Mouse (Mus musculus): ENCODE data around the gene Gm20219.
A peak's percentile ranks its signal among the peaks of the same experiment; 100 is the strongest.
"Not testable (repeated sequence)": the region's sequence is repeated elsewhere in the genome, so short reads cannot be mapped to it uniquely, and the experiment has no call there.

The Gm20219 gene

DNA sequence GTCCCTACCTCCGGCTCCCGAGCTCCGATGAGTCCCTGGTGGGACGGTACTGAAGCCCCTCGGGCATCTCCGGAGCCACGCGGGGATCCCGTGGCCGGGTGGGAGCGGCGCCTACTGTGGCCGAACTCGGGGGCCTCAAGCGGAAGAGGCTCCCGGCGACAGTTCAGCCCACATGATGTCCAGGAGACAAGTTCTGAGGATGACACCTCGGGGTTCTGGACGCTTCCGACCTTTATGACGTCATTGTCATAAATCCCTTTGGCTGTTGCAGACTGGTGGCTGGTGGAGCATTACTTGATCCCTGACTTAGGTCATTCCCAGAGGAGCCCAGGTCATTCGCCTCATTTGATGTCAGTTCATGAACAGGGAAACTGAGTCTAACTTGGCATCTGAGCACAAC lies 41.9 kb downstream of the Gm20219 start, which contains the start of gene Znrf4:
Gene Znrf4, minus strand, starts transcription at position 122 of the 400 bp plus-strand sequence.
- DNase-seq (ENCODE audit: low spot score in 2 of 2), result no peak

DNA sequence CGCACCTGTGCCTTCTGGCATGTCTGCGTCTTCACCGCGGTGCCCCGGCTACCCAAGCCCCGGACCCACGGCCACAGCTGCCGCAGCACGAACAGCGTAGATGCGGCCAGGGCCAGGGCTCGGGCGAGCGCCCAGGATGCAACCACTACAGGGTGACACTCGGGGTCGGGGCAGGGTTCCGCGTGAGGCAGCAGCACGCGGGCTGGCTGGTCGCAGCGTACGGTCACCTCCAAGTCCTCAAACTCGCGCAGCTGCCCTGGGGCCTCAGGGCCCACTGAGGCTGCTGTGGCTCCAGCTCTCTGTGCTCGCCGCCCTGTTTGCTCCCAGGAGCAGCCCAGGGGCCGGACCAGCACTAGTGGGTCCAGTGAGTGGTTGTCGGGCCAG lies 42.5 kb downstream of the Gm20219 start:
- peak in 1 of 2 experiments; percentile 36 for DNase-seq (ENCODE audit: low spot score in 2 of 2)

DNA sequence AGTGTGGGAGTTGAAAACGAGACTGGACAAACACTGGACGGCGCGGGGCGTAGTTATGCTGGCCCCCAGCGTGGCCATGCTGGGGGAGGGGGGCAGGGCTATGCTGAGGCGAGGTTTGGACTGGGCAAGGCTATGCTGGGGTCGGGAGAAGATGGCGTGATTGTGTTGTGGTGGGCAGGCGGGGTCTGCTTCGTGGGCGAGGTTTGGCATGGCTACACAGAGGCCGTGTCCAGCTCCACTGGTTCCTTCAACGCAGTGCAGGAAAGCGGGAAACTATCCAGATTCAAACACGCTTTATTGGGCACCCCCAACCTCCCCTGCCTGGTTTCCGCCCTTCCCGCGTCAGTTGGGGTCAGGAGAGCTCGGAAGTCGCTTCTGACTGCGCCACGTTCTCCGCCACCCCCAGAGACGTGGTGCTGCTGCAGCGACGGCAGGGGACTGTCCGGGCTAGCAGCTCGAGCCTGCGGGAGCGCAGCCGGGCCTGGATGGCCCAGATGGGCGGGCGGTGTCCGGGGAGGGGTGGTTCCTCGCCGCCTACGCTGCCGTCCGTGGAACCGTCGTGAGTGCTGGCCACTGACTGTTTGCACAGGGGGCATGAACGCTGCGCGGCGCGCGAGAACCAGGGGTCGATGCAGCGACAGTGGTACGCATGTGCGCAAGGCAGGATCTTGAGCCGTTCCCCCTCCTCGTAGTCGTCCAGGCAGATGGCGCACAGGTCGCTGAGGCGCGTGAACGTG lies 43.0 kb downstream of the Gm20219 start:
- DNase-seq (ENCODE audit: low spot score in 2 of 2), result peak in 1 of 2 experiments; percentile 41

DNA sequence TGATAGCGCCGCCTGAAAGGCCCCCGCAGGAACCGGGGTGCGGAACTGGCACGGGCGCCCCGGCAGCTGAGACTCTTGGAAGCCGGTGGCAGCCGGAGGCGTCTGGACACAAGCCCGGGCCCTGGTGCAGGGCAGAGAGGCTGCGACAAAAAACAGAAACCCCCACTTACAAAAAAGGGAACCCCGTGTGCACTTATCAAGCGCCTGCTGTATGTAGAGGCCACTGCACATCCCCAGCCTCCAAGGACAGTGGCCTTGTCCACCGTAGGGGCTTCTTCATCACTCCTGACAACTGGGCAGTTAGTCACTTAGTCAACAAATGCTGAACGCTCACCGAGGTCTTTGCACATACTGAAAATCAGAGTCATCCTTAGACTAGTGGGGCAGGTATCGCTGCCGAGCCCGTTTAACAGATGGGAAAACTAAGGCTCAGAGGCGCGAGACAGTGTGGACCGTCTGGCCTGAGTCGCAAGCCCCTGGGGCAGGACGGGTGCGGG lies 43.7 kb downstream of the Gm20219 start:
- peak; percentile 67 to 73 for DNase-seq (ENCODE audit: low spot score in 2 of 2)

DNA sequence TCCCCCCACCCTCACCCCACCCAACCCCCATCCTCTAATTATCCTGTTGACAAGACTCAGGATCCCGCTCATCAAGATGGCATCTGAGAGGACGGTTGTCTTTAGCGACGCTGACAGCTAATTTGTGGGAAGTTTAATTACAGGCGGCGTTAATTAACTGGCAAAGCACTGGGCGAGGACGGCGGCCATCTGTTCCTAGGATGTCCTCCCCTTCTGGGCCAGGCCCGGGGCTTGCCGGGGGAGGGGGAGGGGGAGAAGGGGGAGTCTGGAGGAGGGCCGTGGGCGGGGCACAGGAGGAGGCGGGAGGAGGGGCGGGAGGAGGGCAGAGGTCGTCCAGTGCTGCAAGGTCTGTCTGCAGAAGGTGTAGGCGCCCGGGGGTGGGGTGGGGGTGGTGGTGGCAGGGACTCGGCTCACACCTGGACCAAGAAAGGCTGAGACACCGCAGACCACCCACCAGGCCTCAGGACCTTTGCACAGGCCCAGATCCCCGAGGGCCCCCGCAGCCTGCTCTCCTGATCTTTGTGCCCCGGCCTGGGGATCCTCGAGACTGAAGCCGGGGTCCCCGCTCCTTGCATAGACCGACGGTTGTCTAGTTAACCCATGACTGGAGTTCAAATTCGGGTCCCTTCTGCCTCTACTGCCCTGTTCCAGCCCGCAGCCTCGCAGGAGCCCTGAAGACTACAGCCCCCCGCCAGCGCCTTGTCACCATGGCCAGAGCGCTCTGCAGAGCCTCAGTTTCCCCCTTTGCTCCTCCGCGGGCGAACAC lies 44.3 kb downstream of the Gm20219 start:
- DNase-seq (ENCODE audit: low spot score in 2 of 2), result peak; percentile 73 to 82

DNA sequence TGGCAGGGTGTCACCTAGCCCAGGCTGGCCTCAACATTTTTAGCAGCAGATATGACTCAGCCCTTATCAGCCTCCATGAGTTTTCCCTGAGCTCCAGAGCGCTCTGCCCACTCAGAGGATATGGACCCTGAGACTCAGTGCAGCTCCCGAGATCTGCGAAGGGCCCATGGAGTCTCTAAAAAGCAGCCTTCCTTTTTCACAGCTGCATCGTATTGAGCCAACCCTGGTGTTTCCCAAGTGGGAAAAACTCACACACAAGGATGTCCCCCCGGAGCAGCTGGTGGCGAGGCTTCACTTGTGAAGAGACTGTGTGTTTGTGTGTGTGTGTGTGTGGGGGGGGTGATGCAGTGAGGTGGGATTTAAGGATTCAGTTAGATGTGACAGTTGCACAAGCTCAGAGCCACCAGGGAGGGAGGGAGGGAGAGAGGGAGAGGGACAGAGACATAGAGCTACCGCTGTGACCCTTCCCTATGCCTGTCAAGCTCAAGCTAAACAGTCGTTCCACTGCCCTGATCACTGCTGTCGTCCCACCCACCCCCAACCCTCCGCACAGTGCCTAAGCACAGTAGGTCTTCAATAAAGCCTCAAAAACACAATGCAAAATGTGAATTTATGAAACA lies 45.1 kb downstream of the Gm20219 start:
- DNase-seq (ENCODE audit: low spot score in 2 of 2), result peak in 1 of 2 experiments; percentile 37

DNA sequence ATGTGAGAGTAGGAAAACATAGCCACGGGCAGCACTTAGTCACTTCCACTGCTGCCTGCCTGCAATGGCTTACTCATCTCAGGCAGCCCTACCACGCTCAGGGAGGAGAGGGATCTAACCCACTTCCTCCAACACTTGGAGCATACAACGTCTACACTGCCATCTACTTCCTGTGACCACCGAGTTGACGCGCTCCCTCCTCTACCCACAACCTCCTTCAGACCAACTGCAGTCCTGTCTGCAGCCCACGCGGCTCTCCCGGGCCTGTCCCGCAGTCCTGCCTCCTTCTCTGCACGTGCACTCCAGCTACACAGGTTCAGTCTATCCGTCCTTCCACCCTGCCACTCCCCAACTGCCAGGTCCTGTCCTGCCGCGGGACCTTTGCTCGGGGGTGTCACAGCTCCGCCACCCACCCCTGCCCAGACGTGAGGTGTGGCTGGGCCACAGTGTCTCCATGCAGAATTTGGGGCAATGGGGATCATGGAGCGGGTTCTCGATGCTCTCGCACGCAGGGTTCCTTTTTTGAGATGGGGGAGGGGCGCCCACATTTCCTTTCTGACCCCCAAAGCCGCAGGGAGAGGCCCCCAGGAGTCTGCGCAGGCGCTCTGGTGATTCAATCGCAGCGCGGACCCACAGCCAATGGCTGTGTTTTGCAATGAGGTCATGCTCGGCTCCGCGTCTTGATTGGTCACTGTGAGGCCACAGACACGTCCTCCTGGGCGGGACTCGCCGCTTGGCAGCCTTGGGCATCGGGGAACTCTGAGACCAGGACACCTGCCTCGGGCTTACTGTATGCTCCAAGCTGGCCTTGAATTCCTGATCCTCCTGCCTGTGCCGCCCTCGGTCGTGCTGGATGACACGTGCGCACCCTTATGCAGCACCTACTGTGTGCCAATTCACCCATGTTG lies 46.8 kb downstream of the Gm20219 start:
- DNase-seq (ENCODE audit: low spot score in 2 of 2), result peak; percentile 99

DNA sequence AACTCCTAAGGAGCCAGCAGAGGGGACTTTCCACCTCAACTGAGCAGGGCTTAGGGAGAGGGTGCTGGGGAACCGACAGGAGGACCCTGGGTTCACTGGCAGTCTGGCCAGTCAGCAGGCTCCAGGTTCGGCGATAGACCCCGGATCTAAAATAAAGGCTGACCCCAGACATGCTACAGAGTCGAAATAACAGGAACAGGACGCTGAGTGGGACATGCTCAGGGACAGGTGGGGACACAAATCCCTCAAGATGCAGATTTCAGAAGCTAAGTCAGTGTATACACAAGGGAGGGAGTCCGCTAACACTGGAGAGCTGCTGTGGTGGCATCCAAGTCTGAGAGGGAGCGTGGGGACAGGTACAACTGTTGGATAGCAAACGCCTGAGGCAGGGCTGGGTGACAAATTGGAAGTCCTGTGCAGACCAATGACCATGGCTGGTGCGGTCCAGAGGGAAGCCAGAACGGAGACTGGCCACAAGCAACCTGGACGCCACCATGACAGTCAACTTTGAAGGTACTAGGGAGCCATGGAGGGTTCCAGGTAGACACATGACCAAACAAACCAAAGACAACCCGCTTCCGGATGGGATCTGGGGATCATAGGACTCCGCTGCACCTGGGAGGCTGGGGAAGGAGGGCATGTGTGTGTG lies 47.6 kb downstream of the Gm20219 start:
- DNase-seq (ENCODE audit: low spot score in 2 of 2), result peak in 1 of 2 experiments; percentile 38

DNA sequence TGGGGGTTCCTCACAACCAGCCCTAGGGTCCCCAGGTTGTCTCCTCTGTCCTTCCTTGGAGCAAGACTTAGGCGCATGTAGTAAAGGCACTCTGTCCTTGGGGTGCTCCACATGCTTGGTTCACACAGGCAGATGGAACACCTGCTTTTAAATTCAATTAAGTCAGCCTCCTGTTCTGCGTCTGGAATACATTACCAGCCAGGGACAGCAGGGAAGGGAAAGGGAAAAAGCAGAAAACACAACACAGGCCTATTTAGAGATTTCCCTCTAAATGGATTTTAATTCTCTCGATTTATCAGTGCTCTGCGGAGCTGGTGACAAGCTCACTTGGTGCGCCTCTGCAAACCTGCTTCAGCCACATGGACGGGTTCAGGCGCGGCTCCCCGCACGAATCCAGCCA lies 48.8 kb downstream of the Gm20219 start:
- DNase-seq (ENCODE audit: low spot score in 2 of 2), result no peak

DNA sequence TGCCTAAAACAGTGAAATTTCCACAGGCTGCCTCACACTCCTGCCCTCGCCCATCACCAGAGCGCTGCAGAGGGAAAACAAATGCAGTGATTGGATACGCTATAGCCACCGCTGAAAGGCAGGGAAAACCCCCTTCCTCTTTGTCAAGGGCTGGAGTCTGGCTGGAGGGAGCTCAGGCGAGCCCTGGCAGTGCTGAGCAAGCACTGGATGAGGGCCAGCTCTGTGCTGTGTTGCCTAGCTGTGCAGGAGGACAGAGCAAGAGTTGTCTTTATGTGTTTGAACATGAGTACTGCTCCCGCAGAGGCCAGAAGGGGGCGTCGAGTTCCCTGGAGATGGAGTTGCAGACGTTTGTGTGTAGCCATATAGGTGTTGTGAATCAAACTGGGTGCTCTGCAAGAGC lies 51.7 kb downstream of the Gm20219 start:
- peak; percentile 90 to 92 for DNase-seq (ENCODE audit: low spot score in 2 of 2)

DNA sequence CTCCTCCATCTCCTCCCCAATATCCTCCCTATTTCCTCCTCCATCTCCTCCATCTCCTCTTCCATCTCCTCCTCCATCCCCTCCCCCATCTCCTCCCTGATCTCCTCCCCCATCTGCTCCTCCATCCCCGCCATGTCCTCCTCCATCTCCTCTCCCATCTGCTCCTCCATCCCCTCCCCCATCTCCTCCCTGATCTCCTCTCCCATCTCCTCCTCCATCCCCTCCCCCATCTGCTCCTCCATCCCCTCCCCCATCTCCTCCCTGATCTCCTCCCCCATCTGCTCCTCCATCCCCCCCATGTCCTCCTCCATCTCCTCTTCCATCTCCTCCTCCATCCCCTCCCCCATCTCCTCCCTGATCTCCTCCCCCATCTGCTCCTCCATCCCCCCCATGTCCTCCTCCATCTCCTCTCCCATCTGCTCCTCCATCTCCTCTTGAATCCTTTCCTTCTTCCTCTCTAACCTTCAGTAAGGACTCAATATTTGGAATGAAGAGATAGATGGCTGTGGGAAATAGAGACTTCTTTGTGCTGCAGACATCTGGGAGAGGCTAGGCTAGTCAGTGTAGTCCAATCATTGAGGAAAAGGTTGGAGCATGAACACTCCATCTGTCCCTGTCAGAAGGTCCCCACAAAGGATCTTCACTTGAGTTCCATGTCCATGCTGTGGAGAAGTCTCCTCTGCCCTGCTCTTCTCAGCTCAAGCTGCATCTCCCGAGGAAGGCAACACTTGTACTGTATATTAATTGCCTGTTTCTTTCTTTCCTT lies 52.4 kb downstream of the Gm20219 start:
- DNase-seq (ENCODE audit: low spot score in 2 of 2), result not testable (repeated sequence)
